Mouse (Mus musculus) right cerebral cortex, postnatal 25 days (tissue): ENCODE data around the gene Arid3a.
A peak's percentile ranks its signal among the peaks of the same experiment; 100 is the strongest.

Experiments used
- DNase-seq: peaks from one replicate; pipeline ENCODE4 v3.0.0; 2022

The Arid3a gene

DNA sequence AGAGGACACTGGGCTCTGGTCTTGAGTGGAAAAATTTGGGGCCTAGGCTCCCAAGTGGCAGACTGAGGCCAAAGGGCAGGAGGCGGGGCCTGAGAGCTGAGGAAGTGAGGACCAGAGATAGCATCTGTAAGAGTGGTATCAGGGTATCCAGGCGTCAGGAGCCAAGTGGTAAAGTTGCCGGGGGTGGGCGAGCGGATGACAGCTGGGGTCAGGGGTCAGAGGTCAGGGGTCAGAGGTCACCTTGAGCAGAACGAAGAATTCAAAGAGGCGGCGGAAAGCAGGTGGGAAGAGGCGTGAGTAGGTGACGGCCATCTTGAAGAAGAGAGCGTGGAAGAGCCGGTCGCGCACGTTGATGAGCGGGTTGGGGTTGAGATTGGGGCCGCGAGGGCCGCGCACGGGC is 56.8 kb downstream of the Arid3a start:
- peak; percentile 52 for DNase-seq

DNA sequence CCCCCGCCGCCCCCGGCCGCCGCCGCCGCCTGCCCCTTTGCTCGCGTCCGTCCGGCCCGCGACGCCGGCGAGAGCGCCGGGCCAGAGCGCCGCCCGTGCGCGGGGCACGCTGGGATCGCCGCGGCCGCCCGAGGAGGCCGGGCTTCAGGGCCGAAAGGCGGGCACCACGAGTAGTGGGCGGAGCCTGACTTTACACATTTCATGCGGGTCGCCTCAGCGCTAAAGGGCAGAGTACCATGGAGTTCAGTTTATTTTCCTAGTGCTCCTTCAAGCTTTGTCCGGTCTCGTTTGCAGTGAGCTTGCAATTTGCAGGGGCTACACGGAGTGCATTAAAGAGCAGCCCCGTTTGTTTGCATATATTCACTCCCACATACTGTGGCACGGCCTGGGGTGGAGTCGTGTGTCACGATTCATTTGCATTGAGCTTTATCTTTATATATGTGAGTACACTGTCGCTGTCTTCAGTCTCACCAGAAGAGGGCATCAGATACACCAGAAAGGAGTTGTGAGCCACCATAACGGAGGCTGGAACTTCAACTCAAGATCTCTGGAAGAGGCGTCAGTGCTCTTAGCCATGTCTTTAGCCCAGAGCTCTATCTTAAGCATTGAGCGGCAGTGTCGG is 57.5 kb downstream of the Arid3a start, which contains the start of gene Tmem259:
TSS of gene Tmem259 (minus strand) at position 136 of the 622 bp plus-strand sequence.
- peak; percentile 87 for DNase-seq

DNA sequence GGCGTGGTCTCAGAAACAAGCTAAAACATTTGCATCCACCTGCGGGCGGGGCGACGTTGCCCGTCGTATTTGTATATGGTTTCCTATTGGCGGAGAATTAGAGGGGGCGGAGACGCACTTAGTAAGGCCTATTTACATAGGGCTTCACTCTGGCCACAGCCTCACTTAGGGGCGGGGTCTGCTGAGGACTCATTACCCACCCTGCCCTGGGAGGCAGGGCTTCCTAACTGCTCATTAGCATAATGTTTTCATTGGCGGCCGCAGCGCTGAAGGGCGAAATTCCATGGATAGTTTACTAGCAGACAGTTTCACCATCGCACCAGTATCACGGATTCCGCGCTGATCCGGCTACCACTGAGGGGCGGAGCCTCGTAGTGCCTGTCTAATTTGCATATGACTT is 58.0 kb downstream of the Arid3a start:
- peak; percentile 95 for DNase-seq

DNA sequence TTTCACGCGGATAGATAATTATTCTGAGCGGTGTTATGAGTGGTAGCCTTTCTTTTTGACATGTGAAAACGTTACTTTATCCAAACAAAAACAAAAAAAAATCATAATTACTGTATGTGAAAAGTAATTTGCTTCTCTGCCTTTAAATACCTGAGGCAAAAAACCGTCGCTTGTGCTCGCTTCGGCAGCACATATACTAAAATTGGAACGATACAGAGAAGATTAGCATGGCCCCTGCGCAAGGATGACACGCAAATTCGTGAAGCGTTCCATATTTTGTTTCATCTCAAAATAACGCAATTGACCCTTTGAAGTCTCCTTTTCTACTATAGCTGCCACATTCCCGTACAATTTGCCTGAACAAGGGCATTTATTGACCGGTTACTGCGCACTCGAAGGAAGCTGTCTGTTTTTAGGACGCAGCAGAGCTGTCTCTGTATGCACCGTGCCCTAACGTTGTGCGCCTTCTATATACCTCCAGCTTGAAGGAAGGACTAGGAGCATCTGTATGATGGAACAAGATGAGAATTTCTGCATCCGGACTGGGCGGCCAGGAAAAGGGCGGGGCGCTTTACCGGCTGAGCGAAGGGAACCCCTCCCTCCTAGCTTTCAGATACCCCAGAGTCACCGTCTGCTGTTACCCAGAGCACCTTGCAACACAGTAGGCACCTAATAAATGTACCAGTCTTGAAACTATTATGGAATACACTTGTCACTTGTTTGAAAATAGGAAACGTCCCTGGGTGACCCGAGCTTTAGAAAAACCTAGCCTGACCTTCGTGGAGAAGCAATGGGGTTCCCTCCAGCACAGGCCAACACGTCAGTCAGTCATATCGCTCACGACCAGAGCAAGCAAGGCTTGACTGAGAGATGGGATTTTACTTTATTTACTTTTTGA is 58.7 kb downstream of the Arid3a start:
- peak; percentile 66 for DNase-seq

DNA sequence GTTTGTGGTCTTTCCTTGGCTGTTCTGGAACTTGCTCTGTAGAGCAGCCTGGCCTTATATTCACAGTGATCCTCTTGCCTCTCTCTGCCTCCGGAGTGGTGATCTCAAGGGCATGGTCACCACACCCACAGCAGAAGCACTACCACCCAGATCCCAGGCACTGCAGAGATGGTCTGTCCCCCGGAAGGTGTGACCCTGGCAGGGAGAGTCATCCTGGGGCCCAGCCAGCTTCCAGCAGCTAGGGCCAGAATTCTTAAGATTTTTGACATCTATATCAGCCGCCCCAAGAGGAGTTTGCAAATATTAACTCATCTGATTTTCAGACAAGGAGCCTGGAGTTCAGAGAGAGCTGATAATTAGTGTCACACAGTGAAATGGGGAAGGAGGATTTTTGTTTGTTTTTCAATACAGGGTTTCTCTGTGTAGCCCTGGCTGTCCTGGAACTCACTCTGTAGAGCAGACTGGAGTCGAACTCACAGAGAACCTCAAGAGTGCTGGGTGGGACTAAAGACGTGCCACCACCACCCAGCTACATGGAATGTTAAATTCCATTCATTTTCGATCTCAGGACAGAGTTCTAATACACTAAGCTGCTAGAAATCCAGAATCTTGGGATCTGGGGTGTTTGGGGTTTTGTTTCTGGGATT is 59.5 kb downstream of the Arid3a start:
- no peak for DNase-seq

DNA sequence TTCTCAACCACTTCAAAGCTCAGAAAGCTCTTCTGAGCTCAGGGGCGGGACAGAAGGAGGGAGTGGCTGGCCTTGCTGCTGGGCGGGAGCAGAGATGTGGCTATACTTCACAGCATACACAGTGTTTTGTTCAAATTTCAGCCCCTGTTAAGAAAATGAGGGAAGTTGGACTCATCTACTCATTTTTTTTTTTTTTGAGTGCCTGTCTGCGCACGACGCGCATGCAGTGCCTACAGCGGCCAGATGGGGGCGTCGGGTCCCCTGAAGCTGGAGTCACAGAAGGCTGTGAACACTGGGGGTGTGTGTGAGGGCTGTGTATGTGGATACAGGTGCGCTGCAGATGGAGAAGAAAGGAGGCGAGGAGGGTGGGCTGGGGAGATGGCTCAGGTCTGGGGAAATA is 60.1 kb downstream of the Arid3a start:
- DNase-seq = peak; percentile 72

DNA sequence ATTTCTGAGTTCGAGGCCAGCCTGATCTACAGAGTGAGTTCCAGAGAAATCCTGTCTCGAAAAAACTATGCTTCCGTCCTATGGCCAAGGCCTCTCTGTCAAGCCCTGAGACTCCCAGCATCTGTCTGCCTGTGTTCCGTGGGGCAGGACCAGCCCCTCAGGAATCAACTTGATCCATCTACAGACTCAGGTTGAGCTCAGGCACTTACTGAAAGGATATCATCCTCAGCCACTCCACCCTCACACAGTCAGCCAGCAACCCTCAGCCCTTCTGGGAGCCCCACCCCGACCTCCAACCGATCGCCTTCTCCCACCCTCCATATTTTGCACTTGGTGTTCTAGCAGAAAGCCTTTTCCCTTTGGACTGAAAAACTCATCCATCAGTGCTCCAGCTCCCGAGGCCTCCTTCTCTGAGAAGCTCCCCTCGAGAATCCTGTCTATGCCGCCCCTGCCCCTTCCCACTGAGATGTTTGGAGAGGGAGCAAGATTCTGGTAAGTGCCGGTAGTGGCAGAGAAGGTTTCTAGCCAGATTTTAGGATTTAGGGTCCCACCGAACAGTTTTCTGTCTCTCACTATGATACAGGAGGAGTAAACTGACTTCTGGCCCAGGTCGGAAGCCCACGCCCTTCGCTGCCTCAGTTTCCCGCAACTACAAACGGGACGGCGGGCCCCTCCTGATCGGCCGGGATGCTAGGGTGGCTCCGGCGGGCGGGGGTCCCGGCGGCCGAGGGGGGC is 61.1 kb downstream of the Arid3a start:
- no peak for DNase-seq

DNA sequence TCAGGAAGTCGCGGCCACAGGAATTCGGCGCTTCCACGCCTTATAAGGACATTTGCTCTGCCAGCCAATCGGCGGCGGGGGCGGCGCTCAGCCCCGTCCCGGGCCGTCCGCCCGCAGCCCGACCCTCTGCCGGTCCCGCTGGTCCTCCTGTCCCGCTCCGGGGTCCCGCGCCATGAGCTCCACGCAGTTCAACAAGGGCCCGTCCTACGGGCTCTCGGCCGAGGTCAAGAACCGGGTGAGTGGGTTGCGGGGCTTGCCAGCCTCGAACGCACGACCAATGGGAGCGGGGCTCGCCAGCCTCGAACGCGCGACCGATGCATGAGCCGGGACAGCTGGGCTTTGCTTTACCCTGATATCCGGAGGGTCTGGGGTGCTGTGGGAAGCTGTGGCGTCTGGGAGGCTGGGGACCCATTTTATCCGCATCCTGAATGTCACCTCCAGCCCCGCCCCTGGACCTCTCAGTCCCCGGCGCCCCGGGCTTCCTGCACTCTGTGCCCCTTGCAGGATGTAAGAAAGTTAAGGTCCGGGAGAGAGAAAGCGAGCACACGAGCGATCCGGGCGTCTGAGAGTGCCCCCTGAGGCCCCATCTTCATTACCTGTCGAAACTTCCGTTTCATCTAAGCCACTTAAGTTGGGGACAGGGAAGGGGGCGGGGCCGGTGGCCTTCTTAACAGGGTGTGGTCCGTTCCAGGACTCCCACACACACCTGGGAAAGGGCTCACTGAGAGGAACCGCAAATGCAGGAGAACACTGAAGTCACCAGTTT is 61.8 kb downstream of the Arid3a start, which contains the start of gene Cnn2:
TSS of gene Cnn2 (plus strand) at position 79 of the 766 bp plus-strand sequence.
- no peak for DNase-seq

DNA sequence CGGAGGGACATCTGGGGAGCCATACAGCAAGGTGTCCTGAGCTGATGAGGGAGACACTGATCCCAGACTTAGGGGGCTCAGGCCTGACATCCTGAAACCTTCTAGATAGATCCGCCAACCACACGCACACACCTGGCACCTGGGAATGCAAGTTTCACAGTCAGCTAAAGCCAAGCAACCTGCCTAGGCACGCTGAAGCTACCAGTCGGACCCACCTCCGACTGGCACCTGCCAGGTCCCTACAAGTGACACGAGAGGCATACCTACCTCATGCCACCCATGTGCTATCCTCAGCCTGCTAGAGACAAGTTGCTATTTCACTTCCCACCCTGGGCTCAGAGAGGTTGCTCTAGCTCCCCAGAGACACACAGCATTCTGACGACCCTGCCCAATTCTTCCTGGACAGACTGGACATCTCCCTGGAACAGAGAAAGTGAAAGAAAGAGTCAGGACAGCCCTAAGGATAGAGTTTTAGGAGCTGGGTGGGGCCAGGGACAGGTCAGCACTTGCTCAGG is 62.5 kb downstream of the Arid3a start:
- no peak for DNase-seq

DNA sequence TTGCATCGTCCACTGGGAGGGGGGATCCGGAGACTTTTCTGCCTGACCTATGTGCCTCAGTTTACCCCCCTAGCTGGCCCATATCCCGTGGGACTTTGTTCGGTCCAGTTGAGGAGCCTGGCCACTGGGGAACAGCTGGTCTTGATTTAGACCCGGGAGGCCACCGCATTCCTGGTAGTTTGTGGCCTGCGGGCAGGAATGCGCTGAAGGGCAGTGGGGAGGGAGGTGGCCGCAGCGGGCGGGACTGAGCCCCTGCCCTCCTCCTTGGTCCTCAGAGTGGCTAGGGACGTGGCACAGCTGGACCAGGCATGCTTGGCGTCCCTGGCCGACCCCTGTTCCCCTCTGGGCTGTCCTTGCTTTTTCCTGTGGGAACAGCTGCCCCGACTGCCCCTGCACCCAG is 63.0 kb downstream of the Arid3a start:
- no peak for DNase-seq

DNA sequence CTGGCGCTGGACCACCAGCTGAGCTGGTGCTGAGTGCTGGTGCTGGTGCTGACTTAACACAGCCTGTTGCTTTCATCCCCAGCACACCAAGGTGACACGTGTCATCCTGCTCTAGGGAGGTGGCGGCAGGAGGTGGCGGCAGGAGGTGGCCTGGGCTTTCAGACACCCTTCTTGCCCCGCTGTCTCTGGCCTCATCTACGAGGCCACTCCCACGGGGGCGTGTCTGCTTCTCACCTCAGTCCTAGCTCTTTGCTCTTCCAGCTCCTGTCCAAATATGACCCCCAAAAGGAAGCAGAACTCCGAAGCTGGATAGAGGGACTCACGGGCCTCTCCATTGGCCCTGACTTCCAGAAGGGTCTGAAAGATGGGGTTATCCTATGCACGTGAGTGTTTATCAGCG is 64.3 kb downstream of the Arid3a start:
- DNase-seq = no peak

DNA sequence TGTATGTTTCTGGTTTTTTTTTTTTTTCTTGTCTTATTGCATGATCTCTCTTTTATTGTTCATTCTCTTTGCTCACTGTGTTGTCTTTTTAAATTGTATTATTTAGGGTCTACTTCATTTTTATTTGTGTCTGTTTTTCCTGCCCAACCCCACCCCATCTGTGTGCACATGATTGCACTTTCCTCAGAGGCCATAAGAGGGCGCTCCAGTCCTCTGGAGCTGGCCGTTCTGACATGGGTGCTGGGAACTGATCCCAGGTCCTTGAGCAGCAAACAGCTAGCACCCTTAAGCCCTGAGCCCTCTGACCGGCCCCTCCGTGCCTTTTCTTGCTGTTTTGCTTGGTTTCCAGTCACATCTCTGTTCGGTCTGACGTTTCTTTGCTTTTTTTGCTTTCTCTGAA is 64.7 kb downstream of the Arid3a start:
- no peak for DNase-seq

DNA sequence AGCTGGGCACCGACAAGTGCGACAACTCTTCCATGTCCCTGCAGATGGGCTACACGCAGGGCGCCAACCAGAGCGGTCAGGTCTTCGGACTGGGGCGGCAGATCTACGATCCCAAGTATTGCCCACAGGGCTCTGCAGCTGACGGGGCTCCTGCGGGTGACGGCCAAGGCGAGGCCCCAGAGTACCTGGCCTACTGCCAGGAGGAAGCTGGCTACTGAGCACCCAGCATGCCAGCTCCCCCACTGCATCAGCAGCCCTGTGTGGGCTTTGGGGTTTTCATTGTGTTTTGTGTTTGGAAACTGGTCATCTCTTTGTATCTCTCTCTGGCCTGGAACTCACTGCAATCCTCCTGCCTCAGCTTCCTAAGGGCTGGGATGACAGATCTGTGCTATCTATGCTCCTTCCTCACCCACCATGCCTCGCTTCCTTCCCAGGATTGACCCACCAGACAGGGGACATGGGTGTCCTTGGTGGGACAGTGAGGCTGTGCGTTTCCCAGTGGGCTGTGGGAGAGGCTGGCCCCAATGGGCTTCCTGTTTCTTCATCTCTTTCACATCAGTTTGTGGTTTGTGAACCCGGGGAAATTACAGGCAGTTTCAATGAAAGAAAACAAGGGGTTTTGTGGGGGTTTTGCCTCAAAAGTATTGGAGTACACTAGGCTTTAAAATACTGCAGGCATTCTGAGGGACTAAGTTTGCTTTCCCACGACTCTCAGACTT is 67.7 kb downstream of the Arid3a start:
- no peak for DNase-seq

DNA sequence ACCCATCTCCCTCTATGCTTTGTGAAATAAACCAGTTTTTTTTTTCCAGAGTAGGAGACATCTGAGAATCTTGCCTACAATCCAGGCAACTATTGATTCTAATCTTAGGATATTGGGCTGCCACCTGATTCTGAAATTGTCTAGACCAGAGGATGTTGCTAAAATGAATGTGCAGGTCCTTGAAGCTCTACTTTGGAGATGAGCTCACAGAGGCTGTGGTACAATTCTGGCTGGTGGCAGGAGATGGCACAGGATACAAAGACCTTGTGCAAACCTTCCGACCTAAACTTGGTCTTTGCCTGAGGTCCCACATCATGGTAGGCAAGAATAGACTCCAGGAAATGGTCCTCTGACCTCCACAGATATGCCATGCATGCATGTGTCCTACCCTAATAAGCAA is 68.8 kb downstream of the Arid3a start:
- no peak for DNase-seq

DNA sequence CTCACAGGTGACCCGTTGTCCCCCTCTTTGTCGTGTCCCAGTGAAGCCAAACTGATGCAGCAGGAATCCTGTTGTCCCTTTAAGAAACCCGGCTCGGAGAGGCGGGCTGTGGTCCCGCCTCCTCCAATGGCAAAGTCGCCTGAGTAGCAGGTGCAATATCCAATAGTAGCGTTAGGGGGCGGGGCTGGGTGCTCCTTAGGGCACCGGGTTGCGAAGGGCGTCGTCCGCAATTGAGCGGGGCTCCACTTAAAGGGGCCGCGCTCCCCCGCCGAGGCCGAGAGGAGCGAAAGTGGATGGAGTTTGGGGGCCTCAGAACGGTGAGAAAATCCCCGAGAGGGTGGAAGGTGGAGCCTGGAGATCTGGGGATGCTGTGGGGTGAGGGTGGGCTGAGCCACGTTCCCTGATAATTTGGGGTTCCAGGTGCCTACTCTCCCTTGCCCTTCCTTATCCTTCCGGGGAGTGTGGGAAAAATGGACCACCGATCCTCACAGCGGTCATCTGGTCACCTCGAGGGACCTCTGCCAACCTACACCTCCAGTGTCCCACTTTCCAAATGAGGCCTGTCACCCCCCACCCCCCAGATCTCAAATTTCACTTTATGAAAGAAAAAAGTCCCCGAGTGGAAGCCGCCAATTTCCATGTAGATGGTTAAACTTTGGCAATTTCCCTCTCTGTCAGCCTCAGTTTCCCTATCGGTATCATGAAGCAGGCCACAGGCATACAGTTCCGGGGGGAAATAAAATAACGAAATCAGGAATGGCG is 69.6 kb downstream of the Arid3a start, which contains the start of gene Abca7:
TSS of gene Abca7 (plus strand) at position 223 of the 762 bp plus-strand sequence.
- peak; percentile 93 for DNase-seq

DNA sequence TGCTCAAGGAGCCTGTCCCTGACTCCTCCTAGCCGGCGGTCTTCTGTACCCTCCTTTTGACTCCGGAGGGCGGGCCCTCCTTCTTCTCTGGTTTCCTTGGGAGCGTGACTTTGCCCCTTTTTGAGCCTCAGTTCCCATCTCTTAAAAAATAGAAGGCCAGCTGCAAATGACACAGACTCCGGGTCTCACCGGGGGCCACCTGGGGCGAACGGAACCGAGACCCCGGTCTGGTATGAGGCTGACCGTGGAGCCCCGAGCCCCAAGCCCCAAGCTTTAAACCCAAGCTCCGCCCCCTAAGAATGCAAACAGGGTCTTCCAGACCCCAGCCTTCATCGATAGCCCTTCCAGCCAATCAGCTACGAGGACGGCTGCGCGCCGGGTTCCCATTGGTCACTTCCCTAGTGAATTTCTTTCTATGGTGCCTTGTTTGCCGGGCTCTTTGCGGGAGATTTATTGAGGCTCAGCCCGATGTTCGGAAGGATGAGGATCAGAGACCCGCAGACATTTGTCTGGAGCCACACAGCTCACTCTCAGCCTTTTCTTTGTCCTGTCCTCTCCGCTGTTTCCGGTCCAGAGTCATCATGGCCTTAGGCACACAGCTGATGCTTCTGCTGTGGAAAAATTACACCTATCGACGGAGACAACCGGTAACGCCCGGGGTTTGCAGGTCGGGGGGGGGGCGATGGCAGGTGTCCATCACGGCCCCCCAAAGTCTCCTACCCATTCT is 70.4 kb downstream of the Arid3a start:
- DNase-seq = peak; percentile 73

DNA sequence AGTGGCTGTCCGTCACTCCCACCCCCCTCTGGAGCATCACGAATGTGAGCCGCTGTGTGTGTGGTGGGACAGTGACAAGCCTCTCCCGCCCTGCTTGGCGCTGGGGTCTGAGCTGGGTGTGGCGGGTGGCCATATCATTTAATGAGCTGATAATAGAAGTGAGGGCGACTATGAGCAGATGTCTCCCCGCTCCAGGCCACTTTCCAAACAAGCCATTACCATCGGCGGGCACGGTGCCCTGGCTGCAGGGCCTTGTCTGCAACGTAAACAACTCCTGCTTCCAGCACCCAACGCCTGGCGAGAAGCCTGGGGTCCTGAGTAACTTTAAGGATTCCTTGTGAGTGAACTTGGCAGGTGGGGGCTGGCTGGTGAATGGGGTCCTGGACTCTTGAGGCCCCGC is 71.0 kb downstream of the Arid3a start:
- no peak for DNase-seq

DNA sequence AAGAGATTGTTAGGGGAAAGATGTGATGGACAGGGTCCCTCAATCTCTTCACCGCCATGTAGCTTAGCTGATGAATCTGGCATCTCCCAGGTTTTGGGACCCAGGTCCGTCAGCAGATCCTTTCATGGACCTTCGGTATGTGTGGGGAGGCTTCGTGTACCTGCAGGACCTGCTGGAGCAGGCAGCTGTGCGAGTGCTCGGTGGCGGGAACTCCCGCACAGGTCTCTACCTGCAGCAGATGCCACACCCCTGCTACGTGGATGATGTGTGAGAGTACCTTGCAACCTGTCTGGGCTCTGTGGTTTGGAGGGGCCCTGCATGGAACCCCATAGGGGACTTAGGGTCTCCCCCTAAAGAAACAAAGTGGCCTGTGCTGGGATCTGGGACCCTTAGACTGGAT is 75.1 kb downstream of the Arid3a start:
- DNase-seq = no peak

DNA sequence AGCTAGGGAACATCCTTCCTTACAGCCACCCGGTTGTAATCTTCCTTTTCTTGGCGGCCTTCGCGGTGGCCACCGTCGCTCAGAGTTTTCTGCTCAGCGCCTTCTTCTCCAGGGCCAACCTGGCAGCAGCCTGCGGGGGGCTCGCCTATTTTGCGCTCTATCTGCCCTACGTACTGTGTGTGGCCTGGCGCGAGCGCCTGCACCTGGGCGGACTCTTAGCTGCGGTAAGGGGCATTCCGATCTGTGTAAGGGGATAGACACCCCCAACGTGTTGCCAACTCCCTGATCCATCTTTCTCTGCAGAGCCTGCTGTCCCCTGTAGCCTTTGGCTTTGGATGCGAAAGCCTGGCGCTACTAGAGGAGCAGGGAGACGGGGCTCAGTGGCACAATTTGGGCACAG is 76.0 kb downstream of the Arid3a start:
- DNase-seq = no peak
